Mouse (Mus musculus) midbrain, embryonic 10.5 days (tissue): ENCODE measurements at regions not wholly inside any gene's neighbourhood (a gene's known extent, or its start where the extent isn't known, plus 50 kb on each side); places are given as distances from the start of the nearest gene placed in this dataset.

ENCODE experiments used
- DNase-seq: peaks from one replicate; pipeline ENCODE4 v3.0.0-alpha.2; 2017; ENCODE audit warnings: low spot score
- H3K27ac ChIP-seq: fragments of 300-500 bp; sonication (generic); replicated peaks from 2 replicates; pipeline ENCODE4 v1.5.1; 2016; ENCODE audit warnings: mild to moderate bottlenecking
- H3K27me3 ChIP-seq: fragments of 300-500 bp; sonication (generic); 2 replicates; pipeline ENCODE4 v1.6.1; 2016; ENCODE audit warnings: low read depth, mild to moderate bottlenecking; ENCODE audit not compliant: poor library complexity, severe bottlenecking
- H3K36me3 ChIP-seq: fragments of 300-500 bp; sonication (generic); 2 replicates; pipeline ENCODE4 v1.6.1; 2016; ENCODE audit warnings: mild to moderate bottlenecking, moderate library complexity
- H3K4me1 ChIP-seq: fragments of 300-500 bp; sonication (generic); 2 replicates; pipeline ENCODE4 v1.6.1; 2016
- H3K4me3 ChIP-seq: fragments of 300-500 bp; sonication (generic); 2 replicates; pipeline ENCODE4 v1.5.1; 2016; ENCODE audit warnings: mild to moderate bottlenecking, moderate library complexity
- H3K9me3 ChIP-seq: fragments of 300-500 bp; sonication (generic); replicated peaks from 2 replicates; pipeline ENCODE4 v1.6.1; 2016; ENCODE audit warnings: mild to moderate bottlenecking
- WGBS: fragments of 180-500 bp; shearing (Covaris S2); methylation state at CpG from one replicate; pipeline ENCODE4 v1.1.7; 2016; 5-methylcytosine and 5-hydroxymethylcytosine counted together

DNA sequence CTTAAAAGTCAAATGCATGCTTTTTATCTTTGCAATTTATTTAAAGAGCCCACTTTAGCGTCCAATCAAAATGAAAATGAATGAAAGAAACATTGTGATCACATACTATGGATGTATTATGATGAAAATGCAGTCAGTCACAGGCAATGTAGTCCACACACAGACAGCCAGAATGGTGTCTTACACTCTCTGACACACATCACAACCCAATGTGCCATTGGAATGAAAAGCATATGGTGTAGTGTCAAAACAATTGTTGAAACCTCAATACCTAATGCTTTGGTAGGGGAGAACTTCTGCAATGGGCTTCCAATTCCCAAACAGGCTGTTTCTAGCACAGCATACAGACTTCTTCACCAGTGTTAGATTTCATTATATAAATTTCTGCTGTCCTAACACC, 3158.8 kb upstream of the Gm6569 start:
- H3K4me3 ChIP-seq, result no peak overlapping the region
- no peak for DNase-seq
- 87% methylated on average over 1 of the region's 1 CpGs for WGBS

DNA sequence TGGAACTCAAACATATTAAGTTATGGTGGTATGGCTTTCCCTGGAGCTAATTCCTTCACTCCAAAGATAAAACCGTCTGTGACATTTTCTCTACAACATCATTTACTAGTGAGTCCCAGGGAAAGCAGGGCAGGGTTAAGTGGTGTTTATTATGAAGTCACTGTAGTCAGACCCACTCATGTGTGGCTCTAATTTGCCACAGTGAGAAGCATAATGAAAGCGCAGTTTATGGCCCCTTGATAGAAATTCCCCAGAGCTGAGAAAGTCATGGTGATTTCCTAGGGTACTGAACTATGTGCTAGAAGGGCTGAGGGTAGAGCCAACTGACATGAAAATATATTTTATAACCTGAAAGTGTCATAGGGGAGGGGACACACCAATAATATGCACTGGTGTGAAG, 3129.8 kb upstream of the Gm6569 start:
- 88% methylated on average over 2 of the region's 2 CpGs for WGBS
- DNase-seq, result no peak
- no peaks in the 10 kb centered on the region for H3K9me3 ChIP-seq
- no peaks in the 10 kb centered on the region for H3K27me3 ChIP-seq
- H3K36me3 ChIP-seq, result no peaks in the 10 kb centered on the region
- no peak overlapping the region for H3K27ac ChIP-seq
- no peaks in the 10 kb centered on the region for H3K4me1 ChIP-seq
- H3K4me3 ChIP-seq, result no peak overlapping the region

More for the DNA sequence above, 3158.8 kb upstream of the Gm6569 start:
- H3K36me3 ChIP-seq, result no peaks in the 10 kb centered on the region
- no peaks in the 10 kb centered on the region for H3K4me1 ChIP-seq
- H3K27ac ChIP-seq, result no peak overlapping the region
- no peaks in the 10 kb centered on the region for H3K9me3 ChIP-seq
- H3K27me3 ChIP-seq, result no peaks in the 10 kb centered on the region

DNA sequence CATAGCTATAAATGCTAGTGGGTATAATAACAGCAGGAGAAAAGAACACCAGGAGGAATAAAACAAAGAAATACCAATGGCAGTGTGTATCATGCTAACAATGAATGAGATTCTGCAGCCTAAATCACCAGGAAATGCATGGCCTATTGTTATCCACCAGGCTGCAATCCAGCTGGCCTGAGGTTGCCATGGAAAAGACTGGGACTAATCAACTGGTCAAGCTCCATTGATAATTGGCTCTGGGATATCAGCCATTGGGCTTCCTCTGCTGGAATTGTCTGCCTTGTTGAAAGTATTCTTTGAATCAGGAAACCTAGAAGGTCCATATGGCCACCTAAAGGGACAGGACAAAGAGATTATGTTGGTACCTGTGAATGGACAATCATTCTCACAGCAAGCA, 3120.6 kb upstream of the Gm6569 start:
- no peaks in the 10 kb centered on the region for H3K27me3 ChIP-seq
- peak; percentile 62 for DNase-seq
- peak overlapping the region; percentile 79 for H3K27ac ChIP-seq

DNA sequence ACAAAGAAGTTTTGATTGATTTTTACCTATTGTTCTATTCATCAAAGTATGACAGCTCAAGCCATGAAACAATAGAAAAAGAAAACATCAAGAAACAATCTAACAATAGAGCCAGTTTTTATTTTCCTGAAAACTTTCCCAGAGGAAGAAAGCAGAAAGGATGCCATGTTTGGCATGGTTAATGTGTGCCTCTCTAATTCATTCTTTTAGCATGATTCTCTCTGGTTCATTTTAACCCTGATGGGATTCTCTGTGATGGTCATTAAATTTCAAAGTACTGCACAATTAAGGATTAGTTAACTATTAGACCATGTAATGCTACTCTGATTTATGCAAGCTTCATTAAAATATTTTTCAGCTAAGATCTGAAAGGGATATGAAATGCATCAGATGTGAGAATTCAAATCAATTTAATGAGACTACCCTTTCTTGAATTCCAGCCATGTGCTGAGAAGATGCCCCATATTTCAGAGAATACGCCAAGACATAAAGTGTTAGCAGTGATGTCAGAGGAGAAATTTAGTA, 3106.9 kb upstream of the Gm6569 start:
- H3K27ac ChIP-seq, result no peak overlapping the region
- H3K27me3 ChIP-seq, result no peaks in the 10 kb centered on the region
- no peaks in the 10 kb centered on the region for H3K4me1 ChIP-seq
- H3K4me3 ChIP-seq, result no peak overlapping the region
- 84% methylated on average over 1 of the region's 1 CpGs for WGBS
- H3K9me3 ChIP-seq, result no peaks in the 10 kb centered on the region
- H3K36me3 ChIP-seq, result no peaks in the 10 kb centered on the region
- no peak for DNase-seq

More for the DNA sequence above, 3120.6 kb upstream of the Gm6569 start:
- no peaks in the 10 kb centered on the region for H3K36me3 ChIP-seq
- no peaks in the 10 kb centered on the region for H3K9me3 ChIP-seq
- no peak overlapping the region for H3K4me3 ChIP-seq
- H3K4me1 ChIP-seq, result peaks cover 13% of the 10 kb centered on the region

DNA sequence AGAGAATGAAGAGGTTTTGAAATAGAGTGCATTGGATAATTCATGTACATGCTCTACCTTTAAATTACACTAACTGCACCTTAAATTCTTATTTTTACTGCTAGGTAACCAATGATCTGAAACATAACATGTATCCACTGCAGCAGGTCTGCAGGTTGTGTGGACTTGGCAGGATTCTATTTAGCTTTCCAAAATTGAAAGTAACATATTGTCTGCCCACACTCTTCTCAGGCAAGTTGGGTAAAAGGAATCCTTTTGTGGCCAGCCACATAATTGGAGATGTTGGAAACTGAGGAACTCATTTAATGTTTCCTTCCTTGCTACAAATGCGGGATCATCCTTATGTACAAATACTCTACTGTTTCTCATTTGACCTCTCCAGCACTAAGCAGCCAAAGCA, 3106.4 kb upstream of the Gm6569 start:
- no peaks in the 10 kb centered on the region for H3K36me3 ChIP-seq
- H3K9me3 ChIP-seq, result no peaks in the 10 kb centered on the region
- no peak for DNase-seq
- 97% methylated on average over 1 of the region's 1 CpGs for WGBS
- H3K27ac ChIP-seq, result no peak overlapping the region
- H3K4me3 ChIP-seq, result no peak overlapping the region
- no peaks in the 10 kb centered on the region for H3K4me1 ChIP-seq
- no peaks in the 10 kb centered on the region for H3K27me3 ChIP-seq

DNA sequence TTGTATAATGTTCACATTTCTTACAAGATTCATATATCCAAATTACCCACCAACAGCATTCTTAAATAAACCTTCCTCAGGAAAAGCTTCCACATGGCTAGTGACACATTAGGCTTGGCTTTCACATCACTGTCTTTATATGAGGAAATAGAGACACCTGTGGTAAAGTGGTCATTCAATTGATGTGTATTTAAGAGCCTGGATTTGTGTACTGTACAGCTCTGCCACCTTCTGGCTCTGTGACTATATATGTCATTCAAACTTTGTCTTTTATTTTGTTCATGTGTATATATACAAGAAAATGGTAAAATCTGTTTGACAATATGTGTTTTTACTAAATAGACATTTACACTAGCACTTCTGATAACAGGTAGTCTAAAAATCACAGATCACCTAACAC, 3090.1 kb upstream of the Gm6569 start:
- Histone ChIP-seq H3K36me3 (no peaks in the 10 kb centered on the region), H3K4me1 (no peaks in the 10 kb centered on the region), H3K27me3 (no peaks in the 10 kb centered on the region), H3K4me3 (no peak overlapping the region), H3K9me3 (no peaks in the 10 kb centered on the region), H3K27ac (no peak overlapping the region)
- DNase-seq, result no peak

DNA sequence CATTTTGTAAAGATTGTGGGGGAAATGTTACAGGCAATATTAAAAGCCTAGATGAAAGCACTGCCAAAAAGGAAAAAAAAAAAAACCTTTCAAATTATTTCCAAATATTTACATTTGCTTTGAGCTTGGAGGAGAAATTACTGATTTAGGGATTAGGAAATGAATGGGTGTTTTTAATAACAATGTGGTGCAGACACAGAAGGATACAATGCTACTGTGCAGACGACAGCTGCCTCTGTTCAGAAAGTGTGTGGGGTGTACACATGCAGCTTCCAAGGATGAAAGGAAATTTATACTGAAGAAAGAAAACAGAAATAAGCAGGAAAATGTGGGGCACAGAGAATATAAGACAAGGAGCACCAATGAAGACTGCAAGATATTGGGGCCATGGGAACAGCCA, 3070.3 kb upstream of the Gm6569 start:
- 34% methylated on average over 1 of the region's 1 CpGs for WGBS

DNA sequence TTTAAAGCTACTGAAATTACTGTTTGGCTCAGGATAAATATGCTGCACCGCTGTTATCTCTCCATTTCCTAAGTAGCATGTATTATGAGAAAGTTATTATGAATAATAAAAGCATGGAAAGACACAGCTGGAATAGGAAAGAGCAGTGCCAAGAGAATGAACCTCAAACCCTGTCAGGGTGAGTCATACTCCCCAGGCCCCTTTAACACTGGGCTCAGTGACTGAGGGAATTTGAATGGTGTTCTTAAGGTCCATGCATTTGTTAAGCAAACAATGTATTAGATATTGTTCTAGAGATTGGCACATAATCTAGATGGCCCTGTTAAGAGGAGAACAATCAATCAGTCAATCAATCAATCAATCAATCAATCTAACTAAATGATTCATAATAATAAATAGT, 3069.8 kb upstream of the Gm6569 start:
- Histone ChIP-seq H3K9me3 (no peaks in the 10 kb centered on the region), H3K27ac (no peak overlapping the region), H3K4me1 (peaks cover 10% of the 10 kb centered on the region), H3K27me3 (peaks cover 3% of the 10 kb centered on the region; the same call in 1 of the 2 replicates), H3K36me3 (no peaks in the 10 kb centered on the region), H3K4me3 (no peak overlapping the region)
- 85% methylated on average over 1 of the region's 1 CpGs for WGBS
- no peak for DNase-seq

More for the DNA sequence above, 3070.3 kb upstream of the Gm6569 start:
- Histone ChIP-seq H3K36me3 (no peaks in the 10 kb centered on the region), H3K27me3 (peaks cover 3% of the 10 kb centered on the region; the same call in 1 of the 2 replicates), H3K4me3 (no peak overlapping the region), H3K9me3 (no peaks in the 10 kb centered on the region), H3K27ac (no peak overlapping the region), H3K4me1 (peaks cover 10% of the 10 kb centered on the region)
- no peak for DNase-seq

DNA sequence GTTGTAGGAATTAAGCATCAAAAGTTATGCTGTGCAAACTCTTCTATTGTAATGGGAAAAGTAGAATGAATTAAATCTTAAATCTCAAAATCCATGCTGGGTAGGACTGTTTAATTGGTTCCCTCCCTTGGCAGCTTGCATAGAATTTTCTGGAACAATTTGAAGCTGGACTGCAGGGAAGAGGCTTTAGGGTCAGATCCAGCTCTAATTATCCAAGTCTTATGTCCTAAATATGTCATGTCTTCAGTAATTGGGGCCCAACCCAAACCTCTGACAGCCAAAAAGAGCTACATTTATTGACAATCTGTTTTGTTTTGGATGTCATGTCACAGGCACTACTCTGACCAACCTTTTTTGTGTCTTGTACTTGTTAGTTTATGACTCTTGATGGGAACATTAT, 3068.9 kb upstream of the Gm6569 start:
- Histone ChIP-seq H3K9me3 (no peaks in the 10 kb centered on the region), H3K27ac (no peak overlapping the region), H3K4me1 (peaks cover 10% of the 10 kb centered on the region), H3K36me3 (no peaks in the 10 kb centered on the region), H3K4me3 (no peak overlapping the region), H3K27me3 (peaks cover 3% of the 10 kb centered on the region; the same call in 1 of the 2 replicates)
- no peak for DNase-seq
